Mouse (Mus musculus) liver, embryonic 11.5 days (tissue): Measurements from ENCODE around the gene Gm17660. TPM values are rescaled to one million over a fixed set of nuclear protein-coding genes. Genes with fewer than 3 reads are reported as not detected.
A peak's percentile ranks its signal among the peaks of the same experiment; 100 is the strongest.

Experiments used
- ATAC-seq: fragments of 200-750 bp; cut with Nextera tagmentation; replicated peaks from 2 replicates; pipeline ENCODE4 v1.8.0; 2017; ENCODE audit warnings: moderate number of reproducible peaks, mild to moderate bottlenecking, moderate TSS enrichment, moderate library complexity; ENCODE audit not compliant: low FRiP score
- DNase-seq: peaks from one replicate; pipeline ENCODE4 v3.0.0-alpha.2; 2017; ENCODE audit warnings: low spot score
- H3K27ac ChIP-seq: fragments of 300-500 bp; sonication (generic); 2 replicates; pipeline ENCODE4 v1.5.1; 2014; ENCODE audit warnings: mild to moderate bottlenecking, low read depth, low read length, control low read depth
- H3K27me3 ChIP-seq: fragments of 300-500 bp; sonication (generic); replicated peaks from 2 replicates; pipeline ENCODE4 v1.6.1; 2014; ENCODE audit warnings: low read length, mixed read lengths; ENCODE audit not compliant: control insufficient read depth, insufficient read depth
- H3K36me3 ChIP-seq: fragments of 300-500 bp; sonication (generic); 2 replicates; pipeline ENCODE4 v1.6.1; 2014; ENCODE audit warnings: mild to moderate bottlenecking, low read length, moderate library complexity, mixed read lengths; ENCODE audit not compliant: control insufficient read depth, insufficient read depth
- H3K4me1 ChIP-seq: fragments of 300-500 bp; sonication (generic); replicated peaks from 2 replicates; pipeline ENCODE4 v1.6.1; 2014; ENCODE audit warnings: low read length, mixed read lengths; ENCODE audit not compliant: control insufficient read depth, insufficient read depth
- H3K4me2 ChIP-seq: fragments of 300-500 bp; sonication (generic); 2 replicates; pipeline ENCODE4 v1.6.1; 2014; ENCODE audit warnings: mild to moderate bottlenecking, control low read depth, moderate library complexity
- H3K4me3 ChIP-seq: fragments of 300-500 bp; sonication (generic); 2 replicates; pipeline ENCODE4 v1.5.1; 2014; ENCODE audit warnings: low read depth, low read length, control low read depth
- H3K9ac ChIP-seq: fragments of 300-500 bp; sonication (generic); 2 replicates; pipeline ENCODE4 v1.6.1; 2014; ENCODE audit warnings: low read depth, low read length, control low read depth
- H3K9me3 ChIP-seq: fragments of 300-500 bp; sonication (generic); 2 replicates; pipeline ENCODE4 v1.6.1; 2016; ENCODE audit warnings: low read length, inconsistent platforms, mixed read lengths; ENCODE audit not compliant: control insufficient read depth
- WGBS: fragments of 180-500 bp; shearing (Covaris S2); extraction: QIAGEN DNeasy Blood & Tissue Kit; methylation state at CpG from one replicate; pipeline ENCODE4 v1.1.7; 2014; 5-methylcytosine and 5-hydroxymethylcytosine counted together
- polyA plus RNA-seq: library from polyadenylated mRNA; unstranded; fragments of >200 nt; fragmentation: Nextera tagmentation; extraction: Ambion mirVana; gene quantifications from 2 replicates; pipeline ENCODE4 v1.2.1, GENCODE M21; 2014

Gm17660 gene
- polyA plus RNA-seq, 1 experiment from 2014 or later: not detected

DNA sequence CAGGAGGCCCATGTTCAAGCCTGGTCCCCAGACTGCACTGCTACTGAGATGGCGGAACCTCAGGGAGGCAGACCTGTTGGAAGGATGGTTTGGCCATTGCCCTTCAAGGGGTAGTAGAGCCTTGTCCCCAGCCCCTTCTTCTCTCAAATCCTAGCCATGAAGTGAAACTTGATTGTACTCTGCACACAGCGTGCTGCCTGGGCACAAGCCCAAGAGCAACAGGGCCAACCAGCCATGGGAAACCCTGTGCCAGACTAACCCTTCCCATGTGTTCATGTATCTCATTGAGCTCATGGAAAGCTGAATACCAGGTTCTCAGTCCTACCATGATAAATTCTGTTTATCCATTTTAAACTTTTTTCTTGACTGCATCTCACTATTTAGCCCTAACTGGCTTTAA is 34.5 kb downstream of the Gm17660 start:
- Histone ChIP-seq H3K27ac (no peak overlapping the region), H3K4me2 (no peak overlapping the region), H3K36me3 (no peaks in the 10 kb centered on the region), H3K4me1 (peaks cover 18% of the 10 kb centered on the region), H3K9me3 (no peaks in the 10 kb centered on the region), H3K9ac (no peak overlapping the region), H3K4me3 (no peak overlapping the region), H3K27me3 (no peaks in the 10 kb centered on the region)
- DNase-seq (no peak), ATAC-seq (no peak)
- 98% methylated on average over 2 of the region's 2 CpGs for WGBS

GRCm38 (mm10) chr5:104039154-104039932 is 38.1 kb downstream of the Gm17660 start:
- H3K27me3 ChIP-seq: no peaks in the 10 kb centered on the region
- H3K9ac ChIP-seq: no peak overlapping the region
- H3K4me1 ChIP-seq: peaks cover 11% of the 10 kb centered on the region
- no peak for ATAC-seq
- 61% methylated on average over 6 of the region's 6 CpGs for WGBS
- no peak overlapping the region for H3K27ac ChIP-seq
- DNase-seq: no peak
- no peak overlapping the region for H3K4me3 ChIP-seq
- H3K36me3 ChIP-seq: no peaks in the 10 kb centered on the region
- H3K9me3 ChIP-seq: no peaks in the 10 kb centered on the region
- H3K4me2 ChIP-seq: no peak overlapping the region

DNA sequence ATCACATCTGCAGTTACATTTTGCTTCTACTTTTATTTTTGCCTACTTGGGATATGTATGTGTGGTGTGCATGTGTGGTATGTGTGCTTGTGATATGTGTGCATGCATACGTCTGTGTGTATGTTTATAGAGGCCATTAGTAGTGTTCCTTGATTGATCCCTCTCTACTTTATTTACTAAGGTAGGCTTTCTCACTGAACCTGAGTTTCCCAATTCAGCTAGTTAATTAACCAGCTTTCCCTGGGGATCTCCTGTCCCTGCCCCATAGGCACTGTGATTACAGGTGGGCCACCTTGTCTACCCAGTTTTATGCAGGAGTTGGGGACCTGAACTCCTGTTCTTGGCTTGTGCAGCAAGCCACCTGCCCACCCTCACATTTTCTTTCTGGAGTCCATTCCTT is 40.7 kb downstream of the Gm17660 start:
- Histone ChIP-seq H3K36me3 (no peaks in the 10 kb centered on the region), H3K4me2 (no peak overlapping the region), H3K9ac (no peak overlapping the region), H3K27me3 (no peaks in the 10 kb centered on the region), H3K27ac (no peak overlapping the region), H3K9me3 (no peaks in the 10 kb centered on the region), H3K4me3 (no peak overlapping the region), H3K4me1 (0 out of 2 replicates have a peak, but pooled peaks cover 4% of the 10 kb centered on the region)
- DNase-seq: peak; percentile 1
- 64% methylated on average over 1 of the region's 1 CpGs for whole genome bisulfite sequencing
- ATAC-seq: no peak

- no peaks in the 10 kb centered on the region for H3K27me3 ChIP-seq
- DNase-seq (no peak), ATAC-seq (no peak)
- H3K36me3 ChIP-seq: no peaks in the 10 kb centered on the region
- H3K9me3 ChIP-seq: no peaks in the 10 kb centered on the region
- H3K4me2 ChIP-seq: no peak overlapping the region
- H3K9ac ChIP-seq: no peak overlapping the region
- H3K27ac ChIP-seq: no peak overlapping the region
- 50% methylated on average over 1 of the region's 1 CpGs for WGBS
- no peak overlapping the region for H3K4me3 ChIP-seq
- H3K4me1 ChIP-seq: 0 out of 2 replicates have a peak, but pooled peaks cover 4% of the 10 kb centered on the region
These were observed 41.6 kb downstream of the Gm17660 start for GRCm38 (mm10) chr5:104035824-104036223.

DNA sequence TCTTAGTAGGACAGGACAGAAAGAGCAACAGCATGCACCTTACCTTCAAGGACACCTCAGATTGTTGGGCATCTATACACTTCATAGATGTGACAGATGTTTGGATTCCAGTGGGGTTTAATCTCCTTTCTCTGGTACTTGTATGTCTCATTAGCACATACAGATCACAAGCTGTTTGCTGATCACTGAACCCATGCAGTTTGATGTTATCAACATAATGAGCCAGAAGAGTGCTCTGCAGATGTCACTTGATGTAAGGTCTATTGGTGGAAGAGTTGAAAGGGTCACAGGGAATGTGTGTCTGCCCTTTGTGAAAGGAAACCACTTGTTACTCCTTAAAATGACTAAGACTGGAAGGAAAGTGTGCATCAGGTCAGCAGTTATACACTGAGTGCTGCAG is 42.3 kb downstream of the Gm17660 start:
- no peak overlapping the region for H3K4me2 ChIP-seq
- H3K4me1 ChIP-seq: 0 out of 2 replicates have a peak, but pooled peaks cover 4% of the 10 kb centered on the region
- no peaks in the 10 kb centered on the region for H3K9me3 ChIP-seq
- no peak overlapping the region for H3K9ac ChIP-seq
- H3K4me3 ChIP-seq: no peak overlapping the region
- no peak overlapping the region for H3K27ac ChIP-seq
- no peaks in the 10 kb centered on the region for H3K36me3 ChIP-seq
- H3K27me3 ChIP-seq: no peaks in the 10 kb centered on the region
- DNase-seq: peak; percentile 15
- no peak for ATAC-seq

DNA sequence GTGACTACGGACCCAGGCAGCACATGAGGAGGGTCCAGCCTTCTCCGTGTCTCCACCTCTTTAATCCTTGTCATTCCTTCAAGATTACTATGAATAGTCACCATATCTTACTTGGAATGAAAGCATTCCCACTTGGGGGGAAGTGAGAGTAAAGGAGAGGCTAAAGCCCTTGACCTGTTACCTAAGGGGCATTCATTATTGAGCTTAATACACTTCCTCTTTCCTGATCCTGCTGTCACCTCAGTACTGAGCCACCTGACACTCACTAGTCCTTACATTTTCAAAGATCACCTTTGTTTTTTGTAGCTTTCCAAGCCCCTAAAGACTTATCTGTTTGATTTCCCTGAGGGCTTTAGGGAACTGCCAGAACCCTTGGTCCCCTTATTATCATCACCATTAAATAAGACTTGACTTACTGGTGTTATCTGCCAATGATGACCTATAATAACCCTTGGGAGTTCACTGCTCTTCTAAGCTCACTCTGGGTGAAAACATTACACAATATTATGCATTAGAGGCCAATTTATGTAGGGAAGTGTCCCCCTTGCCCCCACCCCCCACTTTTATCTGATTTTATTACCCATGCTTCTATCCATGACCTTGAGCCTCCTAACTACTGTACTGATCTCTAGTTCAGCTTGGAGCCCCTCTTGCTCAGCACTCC is 44.8 kb downstream of the Gm17660 start:
- 0 out of 2 replicates have a peak, but pooled peaks cover 4% of the 10 kb centered on the region for H3K4me1 ChIP-seq
- no peak overlapping the region for H3K4me3 ChIP-seq
- ATAC-seq (no peak), DNase-seq (no peak)
- no peaks in the 10 kb centered on the region for H3K36me3 ChIP-seq
- no peak overlapping the region for H3K27ac ChIP-seq
- 87% methylated on average over 2 of the region's 2 CpGs for WGBS
- H3K9ac ChIP-seq: no peak overlapping the region
- H3K4me2 ChIP-seq: no peak overlapping the region
- H3K9me3 ChIP-seq: no peaks in the 10 kb centered on the region
- no peaks in the 10 kb centered on the region for H3K27me3 ChIP-seq

- peak overlapping the region; percentile 58 for H3K4me2 ChIP-seq
- DNase-seq: no peak
- 0 out of 2 replicates have a peak overlapping the region, but pooled peaks have one; percentile 25 for H3K9ac ChIP-seq
- H3K4me1 ChIP-seq: peaks cover 5% of the 10 kb centered on the region
- H3K36me3 ChIP-seq: no peaks in the 10 kb centered on the region
- H3K9me3 ChIP-seq: no peaks in the 10 kb centered on the region
- H3K4me3 ChIP-seq: peak overlapping the region; percentile 19; the same call in 1 of the 2 replicates
- WGBS: 24% methylated on average over 17 of the region's 17 CpGs
- H3K27ac ChIP-seq: no peak overlapping the region
- H3K27me3 ChIP-seq: no peaks in the 10 kb centered on the region; the same call in 1 of the 2 replicates
- ATAC-seq: no peak
These were observed 52.1 kb downstream of the Gm17660 start for GRCm38 (mm10) chr5:104025245-104025854.

DNA sequence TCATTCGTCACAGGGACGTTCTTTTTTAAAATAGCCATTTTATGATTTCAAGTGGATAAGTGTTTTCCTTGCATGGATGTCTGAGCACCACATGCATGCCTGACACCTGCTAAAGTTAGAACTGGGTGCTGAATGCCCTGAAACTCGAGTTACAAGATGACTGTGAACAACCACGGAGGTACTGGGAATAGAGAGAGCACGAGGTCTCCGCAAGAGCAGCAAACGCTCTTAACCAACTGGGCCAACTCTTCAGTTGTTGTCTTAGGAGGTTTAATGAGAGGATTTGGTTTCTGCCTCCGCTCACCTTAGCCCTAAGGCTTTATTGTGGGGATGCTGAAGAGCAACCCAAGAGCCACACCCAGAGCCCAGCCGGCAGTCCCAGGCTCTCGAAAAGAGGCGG is 52.6 kb downstream of the Gm17660 start:
- ATAC-seq: no peak
- Histone ChIP-seq H3K4me3 (no peak overlapping the region), H3K4me1 (peaks cover 9% of the 10 kb centered on the region), H3K27ac (no peak overlapping the region), H3K9me3 (no peaks in the 10 kb centered on the region), H3K36me3 (no peaks in the 10 kb centered on the region), H3K4me2 (peak overlapping the region; percentile 58), H3K9ac (no peak overlapping the region), H3K27me3 (no peaks in the 10 kb centered on the region; the same call in 1 of the 2 replicates)
- WGBS: 65% methylated on average over 11 of the region's 11 CpGs
- DNase-seq: no peak
